Mouse (Mus musculus) layer of hippocampus, postnatal 10 days (tissue): Measurements from ENCODE around the gene Ltb4r2. TPM values are rescaled to one million over a fixed set of nuclear protein-coding genes. Genes with fewer than 3 reads are reported as not detected.
A peak's percentile ranks its signal among the peaks of the same experiment; 100 is the strongest.

Experiments used
- DNase-seq, 2 experiments: peaks; one replicate each; pipeline ENCODE4 v3.0.0; 2021; ENCODE audit warnings: low spot score in 2 of 2
- total RNA-seq, 2 experiments: library from RNA; stranded (reverse); gene quantifications; 2 replicates each; pipeline ENCODE4 v1.2.3; 2021

Gene Ltb4r2
- total RNA-seq, 2 experiments from 2014 or later, result 0.45 to 0.64 TPM

- DNase-seq, result peak; percentile 0 to 8
Measured at GRCm38 (mm10) chr14:55779656-55780055, 18.4 kb downstream of the Ltb4r2 start.

- peak; percentile 2 to 10 for DNase-seq
Measured at GRCm38 (mm10) chr14:55780736-55781135, 19.5 kb downstream of the Ltb4r2 start.

GRCm38 (mm10) chr14:55781310-55781709 lies 20.1 kb downstream of the Ltb4r2 start:
- peak; percentile 48 to 68 for DNase-seq

- peak in 1 of 2 experiments; percentile 7 for DNase-seq
Measured at GRCm38 (mm10) chr14:55782361-55782960, 21.2 kb downstream of the Ltb4r2 start.

- DNase-seq, result peak in 1 of 2 experiments; percentile 12
Measured at GRCm38 (mm10) chr14:55783171-55783957, 22.1 kb downstream of the Ltb4r2 start.

GRCm38 (mm10) chr14:55783958-55784235 lies 22.7 kb downstream of the Ltb4r2 start, which contains the start of gene Adcy4:
Gene Adcy4 (minus strand): TSS chr14:55784095.
- DNase-seq, result peak in 1 of 2 experiments; percentile 8

GRCm38 (mm10) chr14:55785195-55785594 lies 24.0 kb downstream of the Ltb4r2 start:
- DNase-seq, result peak in 1 of 2 experiments; percentile 17

- DNase-seq, result peak in 1 of 2 experiments; percentile 7
Measured at GRCm38 (mm10) chr14:55787731-55788130, 26.5 kb downstream of the Ltb4r2 start.

GRCm38 (mm10) chr14:55788256-55789050 lies 27.2 kb downstream of the Ltb4r2 start, which contains the start of gene Ripk3:
Gene Ripk3 (minus strand): TSS chr14:55788865.
- peak in 1 of 2 experiments; percentile 10 for DNase-seq

- DNase-seq, result no peak
Measured at GRCm38 (mm10) chr14:55793461-55793860, 32.2 kb downstream of the Ltb4r2 start.

GRCm38 (mm10) chr14:55793946-55794345 lies 32.7 kb downstream of the Ltb4r2 start:
- peak in 1 of 2 experiments; percentile 4 for DNase-seq

- peak in 1 of 2 experiments; percentile 4 for DNase-seq
Measured at GRCm38 (mm10) chr14:55795380-55796163, 34.3 kb downstream of the Ltb4r2 start.

Other genes with a start within 250 kb of the Ltb4r2 start
- gene Nrl, start 236.4 kb upstream of the Ltb4r2 start, total RNA-seq, result under 1 TPM; 0.34 to 0.76 TPM
- gene Pck2, start 221.2 kb upstream of the Ltb4r2 start, total RNA-seq, result 10 to 100 TPM; 20.4 to 21.4 TPM
- 10 to 100 TPM; 61.3 to 66.7 TPM for gene Dcaf11, start 201.4 kb upstream of the Ltb4r2 start, total RNA-seq
- gene A730061H03Rik, start 201.0 kb upstream of the Ltb4r2 start, total RNA-seq, result 1 to 10 TPM in 1 of 2 experiments, not detected in 1; 1.2 TPM
- not detected for gene Fitm1, start 185.8 kb upstream of the Ltb4r2 start, total RNA-seq
- 10 to 100 TPM; 87.3 to 91.8 TPM for gene Psme1, start 183.3 kb upstream of the Ltb4r2 start, total RNA-seq
- 10 to 100 TPM; 50.2 to 54.6 TPM for gene Emc9, start 176.1 kb upstream of the Ltb4r2 start, total RNA-seq
- 10 to 100 TPM; 54.0 to 62.7 TPM for gene Psme2, start 170.3 kb upstream of the Ltb4r2 start, total RNA-seq
- gene Rnf31, start 169.7 kb upstream of the Ltb4r2 start, total RNA-seq, result 10 to 100 TPM; 35.6 to 37.2 TPM
- 10 to 100 TPM; 11.1 to 13.0 TPM for gene Irf9, start 157.9 kb upstream of the Ltb4r2 start, total RNA-seq
- 1 to 10 TPM; 1.4 to 2.3 TPM for gene Rec8, start 143.4 kb upstream of the Ltb4r2 start, total RNA-seq
- gene Ipo4, start 125.5 kb upstream of the Ltb4r2 start, total RNA-seq, result 100 to 1,000 TPM; 131 to 145 TPM
- 1 to 10 TPM; 3.0 to 6.1 TPM for gene Gm49378, start 123.5 kb upstream of the Ltb4r2 start, total RNA-seq
- 10 to 100 TPM; 42.0 to 55.9 TPM for gene Tm9sf1, start 117.6 kb upstream of the Ltb4r2 start, total RNA-seq
- gene Tssk4, start 111.2 kb upstream of the Ltb4r2 start, total RNA-seq, result 1 to 10 TPM; 1.3 to 1.5 TPM
- 10 to 100 TPM; 47.8 to 50.0 TPM for gene Mdp1, start 100.9 kb upstream of the Ltb4r2 start, total RNA-seq
- gene Gmpr2, start 89.5 kb upstream of the Ltb4r2 start, total RNA-seq, result 10 to 100 TPM; 29.1 TPM
- gene Nedd8, start 89.3 kb upstream of the Ltb4r2 start, total RNA-seq, result 100 to 1,000 TPM; 320 to 339 TPM
- 10 to 100 TPM; 18.4 to 23.9 TPM for gene Tinf2, start 79.6 kb upstream of the Ltb4r2 start, total RNA-seq
- gene Tgm1, start 47.5 kb upstream of the Ltb4r2 start, total RNA-seq, result under 1 TPM; 0.16 to 0.18 TPM
- gene Rabggta, start 39.2 kb upstream of the Ltb4r2 start, total RNA-seq, result 10 to 100 TPM; 42.0 to 54.1 TPM
- gene Dhrs1, start 15.7 kb upstream of the Ltb4r2 start, total RNA-seq, result 100 to 1,000 TPM; 103 to 110 TPM
- gene Nop9, start 15.7 kb upstream of the Ltb4r2 start, total RNA-seq, result 10 to 100 TPM; 16.4 to 17.1 TPM
- gene Cideb, start 3.0 kb upstream of the Ltb4r2 start, total RNA-seq, result under 1 TPM; 0.47 to 0.89 TPM
- gene Ltb4r1, start 4.5 kb downstream of the Ltb4r2 start, total RNA-seq, result under 1 TPM; 0.62 to 0.69 TPM
- gene Adcy4, start 22.7 kb downstream of the Ltb4r2 start, total RNA-seq, result 1 to 10 TPM; 6.7 to 9.0 TPM
- 1 to 10 TPM in 1 of 2 experiments, under 1 TPM in 1; 0.78 to 2.2 TPM for gene Ripk3, start 27.4 kb downstream of the Ltb4r2 start, total RNA-seq
- gene Nfatc4, start 61.7 kb downstream of the Ltb4r2 start, total RNA-seq, result 1 to 10 TPM; 3.9 to 5.8 TPM
- gene Nynrin, start 92.6 kb downstream of the Ltb4r2 start, total RNA-seq, result 10 to 100 TPM; 17.0 to 17.3 TPM
- gene Cbln3, start 123.0 kb downstream of the Ltb4r2 start, total RNA-seq, result 1 to 10 TPM in 1 of 2 experiments, under 1 TPM in 1; 0.62 to 1.0 TPM
- gene Khnyn, start 123.5 kb downstream of the Ltb4r2 start, total RNA-seq, result 10 to 100 TPM; 11.8 to 13.4 TPM
- gene Sdr39u1, start 138.9 kb downstream of the Ltb4r2 start, total RNA-seq, result 10 to 100 TPM; 80.5 to 87.8 TPM
- under 1 TPM in 1 of 2 experiments, not detected in 1; 0.34 TPM for gene Cma1, start 183.2 kb downstream of the Ltb4r2 start, total RNA-seq
- not detected for gene Cma2, start 189.6 kb downstream of the Ltb4r2 start, total RNA-seq